Mouse (Mus musculus): ENCODE measurements around the gene Ttc28. TPM values are rescaled to one million over a fixed set of nuclear protein-coding genes. Genes with fewer than 3 reads are reported as not detected.

Gene Ttc28
- polyA plus RNA-seq, 1 experiment from 2014 or later, result 11.7 TPM

GRCm38 (mm10) chr5:111125746-111126145, 246.1 kb downstream of the Ttc28 start:
- Histone ChIP-seq H3K4me2 (ENCODE audit: low read depth, low read length) (no peak overlapping the region), H3K36me3 (replicated peaks; ENCODE audit: control insufficient read depth, insufficient read depth, low read depth, low read length) (no peaks in the 10 kb centered on the region), H3K9me3 (replicated peaks; ENCODE audit: control insufficient read depth, low read length) (no peaks in the 10 kb centered on the region), H3K27ac (replicated peaks; ENCODE audit: low read depth, low read length) (no peak overlapping the region), H3K4me3 (ENCODE audit: low read depth, low read length) (no peak overlapping the region), H3K27me3 (ENCODE audit: control insufficient read depth, insufficient read depth, low read length) (no peaks in the 10 kb centered on the region), H3K4me1 (ENCODE audit: control insufficient read depth, insufficient read depth, low read length) (no peaks in the 10 kb centered on the region; the same call in 1 of the 2 replicates), H3K9ac (replicated peaks; ENCODE audit: low read length) (no peak overlapping the region)
- no peak for DNase-seq (ENCODE audit: low spot score)
- ATAC-seq (replicated peaks; ENCODE audit: insufficient number of reproducible peaks, low FRiP score, low TSS enrichment, low read depth), result no peak
- 86% methylated on average over 12 of the region's 12 CpGs for WGBS

GRCm38 (mm10) chr5:111127786-111128185, 248.2 kb downstream of the Ttc28 start:
- H3K4me3 ChIP-seq (ENCODE audit: low read depth, low read length), result no peak overlapping the region
- H3K27me3 ChIP-seq (ENCODE audit: control insufficient read depth, insufficient read depth, low read length), result no peaks in the 10 kb centered on the region
- no peak for ATAC-seq (replicated peaks; ENCODE audit: insufficient number of reproducible peaks, low FRiP score, low TSS enrichment, low read depth)
- no peak overlapping the region for H3K4me2 ChIP-seq (ENCODE audit: low read depth, low read length)
- H3K9me3 ChIP-seq (replicated peaks; ENCODE audit: control insufficient read depth, low read length), result no peaks in the 10 kb centered on the region
- H3K27ac ChIP-seq (replicated peaks; ENCODE audit: low read depth, low read length), result no peak overlapping the region
- H3K36me3 ChIP-seq (replicated peaks; ENCODE audit: control insufficient read depth, insufficient read depth, low read depth, low read length), result no peaks in the 10 kb centered on the region; the same call in 1 of the 2 replicates
- WGBS, result 80% methylated on average over 5 of the region's 5 CpGs
- no peak overlapping the region for H3K9ac ChIP-seq (replicated peaks; ENCODE audit: low read length)
- DNase-seq (ENCODE audit: low spot score), result no peak
- H3K4me1 ChIP-seq (ENCODE audit: control insufficient read depth, insufficient read depth, low read length), result no peaks in the 10 kb centered on the region

GRCm38 (mm10) chr5:111130121-111130520, 250.5 kb downstream of the Ttc28 start:
- WGBS, result 95% methylated on average over 8 of the region's 8 CpGs
- H3K27me3 ChIP-seq (ENCODE audit: control insufficient read depth, insufficient read depth, low read length), result no peaks in the 10 kb centered on the region
- no peaks in the 10 kb centered on the region for H3K4me1 ChIP-seq (ENCODE audit: control insufficient read depth, insufficient read depth, low read length)
- no peak overlapping the region for H3K9ac ChIP-seq (replicated peaks; ENCODE audit: low read length)
- H3K27ac ChIP-seq (replicated peaks; ENCODE audit: low read depth, low read length), result no peak overlapping the region
- H3K36me3 ChIP-seq (replicated peaks; ENCODE audit: control insufficient read depth, insufficient read depth, low read depth, low read length), result no peaks in the 10 kb centered on the region; the same call in 1 of the 2 replicates
- no peaks in the 10 kb centered on the region for H3K9me3 ChIP-seq (replicated peaks; ENCODE audit: control insufficient read depth, low read length)
- ATAC-seq (replicated peaks; ENCODE audit: insufficient number of reproducible peaks, low FRiP score, low TSS enrichment, low read depth) (no peak), DNase-seq (ENCODE audit: low spot score) (no peak)
- no peak overlapping the region for H3K4me3 ChIP-seq (ENCODE audit: low read depth, low read length)
- no peak overlapping the region for H3K4me2 ChIP-seq (ENCODE audit: low read depth, low read length)

- Histone ChIP-seq H3K9me3 (replicated peaks; ENCODE audit: control insufficient read depth, low read length) (no peaks in the 10 kb centered on the region), H3K4me3 (ENCODE audit: low read depth, low read length) (no peak overlapping the region), H3K4me2 (ENCODE audit: low read depth, low read length) (no peak overlapping the region), H3K27ac (replicated peaks; ENCODE audit: low read depth, low read length) (no peak overlapping the region), H3K36me3 (replicated peaks; ENCODE audit: control insufficient read depth, insufficient read depth, low read depth, low read length) (no peaks in the 10 kb centered on the region; the same call in 1 of the 2 replicates), H3K4me1 (ENCODE audit: control insufficient read depth, insufficient read depth, low read length) (no peaks in the 10 kb centered on the region), H3K27me3 (ENCODE audit: control insufficient read depth, insufficient read depth, low read length) (no peaks in the 10 kb centered on the region), H3K9ac (replicated peaks; ENCODE audit: low read length) (no peak overlapping the region)
- DNase-seq (ENCODE audit: low spot score) (no peak), ATAC-seq (replicated peaks; ENCODE audit: insufficient number of reproducible peaks, low FRiP score, low TSS enrichment, low read depth) (no peak)
- 95% methylated on average over 18 of the region's 18 CpGs for WGBS
Measured at GRCm38 (mm10) chr5:111131561-111131960, 252.0 kb downstream of the Ttc28 start.

- 93% methylated on average over 5 of the region's 5 CpGs for whole genome bisulfite sequencing
Measured at GRCm38 (mm10) chr5:111133150-111133549, 253.5 kb downstream of the Ttc28 start.

DNA sequence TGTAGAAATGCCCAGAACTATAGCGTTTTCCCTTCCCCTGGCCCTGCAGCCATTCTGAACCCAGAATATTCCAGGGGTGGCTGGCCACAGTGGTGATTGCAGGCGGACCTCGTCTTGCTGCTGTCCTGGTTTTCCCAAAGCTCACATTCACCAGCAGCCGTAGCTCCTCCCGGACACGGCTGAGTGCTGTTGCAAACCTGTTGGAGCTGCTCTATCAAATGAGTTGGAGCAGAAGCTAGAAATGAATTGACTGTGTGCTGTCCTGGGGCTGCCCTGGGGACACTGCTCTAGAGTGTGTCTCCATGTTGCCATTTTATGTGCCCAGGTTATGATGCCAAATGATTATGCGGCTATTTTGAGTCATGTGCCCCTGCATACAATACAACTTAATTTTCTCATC, 254.2 kb downstream of the Ttc28 start:
- Histone ChIP-seq H3K4me3 (ENCODE audit: low read depth, low read length) (no peak overlapping the region), H3K4me2 (ENCODE audit: low read depth, low read length) (no peak overlapping the region), H3K9ac (replicated peaks; ENCODE audit: low read length) (no peak overlapping the region), H3K27me3 (ENCODE audit: control insufficient read depth, insufficient read depth, low read length) (no peaks in the 10 kb centered on the region), H3K4me1 (ENCODE audit: control insufficient read depth, insufficient read depth, low read length) (peaks cover 13% of the 10 kb centered on the region), H3K9me3 (replicated peaks; ENCODE audit: control insufficient read depth, low read length) (no peaks in the 10 kb centered on the region), H3K36me3 (replicated peaks; ENCODE audit: control insufficient read depth, insufficient read depth, low read depth, low read length) (no peaks in the 10 kb centered on the region; the same call in 1 of the 2 replicates), H3K27ac (replicated peaks; ENCODE audit: low read depth, low read length) (no peak overlapping the region)
- DNase-seq (ENCODE audit: low spot score), result no peak
- 93% methylated on average over 7 of the region's 7 CpGs for WGBS
- ATAC-seq (replicated peaks; ENCODE audit: insufficient number of reproducible peaks, low FRiP score, low TSS enrichment, low read depth), result no peak

More at GRCm38 (mm10) chr5:111133150-111133549, 253.5 kb downstream of the Ttc28 start:
- ATAC-seq (replicated peaks; ENCODE audit: insufficient number of reproducible peaks, low FRiP score, low TSS enrichment, low read depth), result no peak
- Histone ChIP-seq H3K9me3 (replicated peaks; ENCODE audit: control insufficient read depth, low read length) (no peaks in the 10 kb centered on the region), H3K27me3 (ENCODE audit: control insufficient read depth, insufficient read depth, low read length) (no peaks in the 10 kb centered on the region), H3K4me1 (ENCODE audit: control insufficient read depth, insufficient read depth, low read length) (peaks cover 7% of the 10 kb centered on the region), H3K9ac (replicated peaks; ENCODE audit: low read length) (no peak overlapping the region), H3K27ac (replicated peaks; ENCODE audit: low read depth, low read length) (no peak overlapping the region), H3K36me3 (replicated peaks; ENCODE audit: control insufficient read depth, insufficient read depth, low read depth, low read length) (no peaks in the 10 kb centered on the region; the same call in 1 of the 2 replicates), H3K4me2 (ENCODE audit: low read depth, low read length) (no peak overlapping the region), H3K4me3 (ENCODE audit: low read depth, low read length) (no peak overlapping the region)
- no peak for DNase-seq (ENCODE audit: low spot score)

DNA sequence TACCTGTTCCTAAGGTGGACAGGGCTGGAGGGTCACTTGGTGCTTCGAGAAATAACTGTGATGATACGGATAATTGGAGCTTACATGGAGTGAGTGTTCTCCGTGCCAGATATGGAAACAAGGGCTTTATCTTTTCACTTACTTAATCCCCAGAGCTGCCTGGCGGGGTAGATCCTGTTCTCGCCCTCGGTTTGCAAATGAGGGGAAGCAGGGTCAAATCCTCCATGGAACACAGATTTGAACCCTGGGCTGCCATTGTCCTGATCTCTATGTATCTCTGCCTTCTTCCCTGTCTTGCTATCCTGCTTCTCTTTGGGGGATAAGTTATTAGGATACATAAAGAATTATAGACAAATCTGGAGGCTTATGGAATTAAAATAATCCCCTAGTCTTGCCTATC, 257.7 kb downstream of the Ttc28 start:
- H3K9ac ChIP-seq (replicated peaks; ENCODE audit: low read length), result no peak overlapping the region
- 41% methylated on average over 6 of the region's 6 CpGs for WGBS
- H3K4me2 ChIP-seq (ENCODE audit: low read depth, low read length), result no peak overlapping the region

DNA sequence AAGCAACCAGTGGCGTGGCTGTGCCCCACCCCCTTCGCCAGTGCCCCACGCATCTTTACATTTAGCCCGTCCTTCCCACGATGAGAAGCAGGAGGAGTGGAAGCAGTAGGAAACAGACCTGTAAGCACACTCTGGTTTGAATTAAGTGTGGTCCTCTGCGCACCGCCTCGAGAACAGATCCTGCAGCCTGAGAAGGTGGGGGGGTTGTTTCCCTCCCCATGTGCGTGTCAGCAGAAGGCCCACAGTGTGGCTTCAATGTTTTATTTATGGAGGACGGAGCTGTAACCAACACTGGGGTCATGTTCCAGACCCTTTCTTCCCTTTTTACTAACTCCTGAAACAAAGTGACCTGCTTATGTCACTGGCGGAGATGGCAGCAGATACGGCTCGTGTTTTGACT, 258.1 kb downstream of the Ttc28 start:
- Histone ChIP-seq H3K27me3 (ENCODE audit: control insufficient read depth, insufficient read depth, low read length) (no peaks in the 10 kb centered on the region), H3K9ac (replicated peaks; ENCODE audit: low read length) (no peak overlapping the region), H3K36me3 (replicated peaks; ENCODE audit: control insufficient read depth, insufficient read depth, low read depth, low read length) (no peaks in the 10 kb centered on the region), H3K4me3 (ENCODE audit: low read depth, low read length) (no peak overlapping the region), H3K27ac (replicated peaks; ENCODE audit: low read depth, low read length) (peak overlapping the region; percentile 52; the same call in 1 of the 2 replicates), H3K4me2 (ENCODE audit: low read depth, low read length) (no peak overlapping the region; the same call in 1 of the 2 replicates), H3K9me3 (replicated peaks; ENCODE audit: control insufficient read depth, low read length) (no peaks in the 10 kb centered on the region), H3K4me1 (ENCODE audit: control insufficient read depth, insufficient read depth, low read length) (peaks cover 23% of the 10 kb centered on the region)
- 0 out of 2 replicates have a peak, but pooled peaks have one; percentile 40 for ATAC-seq (replicated peaks; ENCODE audit: insufficient number of reproducible peaks, low FRiP score, low TSS enrichment, low read depth)
- peak; percentile 65 for DNase-seq (ENCODE audit: low spot score)
- 26% methylated on average over 13 of the region's 13 CpGs for WGBS

More for the DNA sequence above, 257.7 kb downstream of the Ttc28 start:
- Histone ChIP-seq H3K4me3 (ENCODE audit: low read depth, low read length) (no peak overlapping the region), H3K27me3 (ENCODE audit: control insufficient read depth, insufficient read depth, low read length) (no peaks in the 10 kb centered on the region), H3K4me1 (ENCODE audit: control insufficient read depth, insufficient read depth, low read length) (peaks cover 23% of the 10 kb centered on the region), H3K36me3 (replicated peaks; ENCODE audit: control insufficient read depth, insufficient read depth, low read depth, low read length) (no peaks in the 10 kb centered on the region), H3K9me3 (replicated peaks; ENCODE audit: control insufficient read depth, low read length) (no peaks in the 10 kb centered on the region), H3K27ac (replicated peaks; ENCODE audit: low read depth, low read length) (peak overlapping the region; percentile 52; the same call in 1 of the 2 replicates)
- no peak for ATAC-seq (replicated peaks; ENCODE audit: insufficient number of reproducible peaks, low FRiP score, low TSS enrichment, low read depth)
- no peak for DNase-seq (ENCODE audit: low spot score)

Data from embryonic facial prominence, embryonic 11.5 days (tissue).